Mouse (Mus musculus) lung, embryonic 14.5 days (tissue): ENCODE measurements around the gene T. TPM values are rescaled to one million over a fixed set of nuclear protein-coding genes. Genes with fewer than 3 reads are reported as not detected.

ENCODE experiments used
- ATAC-seq: fragments of 200-750 bp; cut with Nextera tagmentation; 2 replicates; pipeline ENCODE4 v1.8.0; 2017; ENCODE audit warnings: mild to moderate bottlenecking, moderate TSS enrichment, moderate library complexity; ENCODE audit not compliant: insufficient read depth
- DNase-seq: peaks from one replicate; pipeline ENCODE4 v3.0.0-alpha.2; 2015
- H3K27ac ChIP-seq: fragments of 300-500 bp; sonication (generic); 2 replicates; pipeline ENCODE4 v1.5.1; 2014; ENCODE audit warnings: low read depth, mild to moderate bottlenecking, moderate library complexity
- H3K27me3 ChIP-seq: fragments of 300-500 bp; sonication (generic); 2 replicates; pipeline ENCODE4 v1.6.1; 2014; ENCODE audit warnings: low read length, control low read depth; ENCODE audit not compliant: insufficient read depth
- H3K36me3 ChIP-seq: fragments of 300-500 bp; sonication (generic); 2 replicates; pipeline ENCODE4 v1.6.1; 2014; ENCODE audit warnings: control low read depth; ENCODE audit not compliant: insufficient read depth
- H3K4me1 ChIP-seq: fragments of 300-500 bp; sonication (generic); 2 replicates; pipeline ENCODE4 v1.6.1; 2014; ENCODE audit warnings: antibody characterized with exemption, control low read depth; ENCODE audit not compliant: insufficient read depth
- H3K4me2 ChIP-seq: fragments of 300-500 bp; sonication (generic); 2 replicates; pipeline ENCODE4 v1.6.1; 2014; ENCODE audit warnings: mild to moderate bottlenecking
- H3K4me3 ChIP-seq: fragments of 300-500 bp; sonication (generic); 2 replicates; pipeline ENCODE4 v1.5.1; 2014; ENCODE audit warnings: low read depth, low read length
- H3K9ac ChIP-seq: fragments of 300-500 bp; sonication (generic); 2 replicates; pipeline ENCODE4 v1.6.1; 2014
- H3K9me3 ChIP-seq: fragments of 300-500 bp; sonication (generic); 2 replicates; pipeline ENCODE4 v1.6.1; 2016; ENCODE audit warnings: low read depth, low read length, control low read depth
- CTCF ChIP-seq: IDR thresholded peaks from 2 replicates; pipeline ENCODE4 v1.5.1; 2016; ENCODE audit warnings: antibody characterized with exemption, low read depth
- WGBS: fragments of 180-500 bp; shearing (Covaris S2); extraction: QIAGEN DNeasy Blood & Tissue Kit; methylation state at CpG from one replicate; pipeline ENCODE4 v1.1.7; 2014; 5-methylcytosine and 5-hydroxymethylcytosine counted together
- polyA plus RNA-seq: library from polyadenylated mRNA; unstranded; fragments of >200 nt; fragmentation: Nextera tagmentation; extraction: Ambion mirVana; gene quantifications from 2 replicates; pipeline ENCODE4 v1.2.1, GENCODE M21; 2014

Gene T
- polyA plus RNA-seq, 1 experiment from 2014 or later = 0.34 TPM

- H3K4me3 ChIP-seq = no peak overlapping the region
- 64% methylated on average over 10 of the region's 10 CpGs for WGBS
- no peaks in the 10 kb centered on the region for H3K9me3 ChIP-seq
- no peak overlapping the region for H3K9ac ChIP-seq
- TF ChIP-seq CTCF = no peak
- no peaks in the 10 kb centered on the region for H3K36me3 ChIP-seq
- H3K4me1 ChIP-seq = no peaks in the 10 kb centered on the region
- H3K27ac ChIP-seq = no peak overlapping the region
- ATAC-seq (no peak), DNase-seq (no peak)
- H3K27me3 ChIP-seq = no peaks in the 10 kb centered on the region
- no peak overlapping the region for H3K4me2 ChIP-seq
Measured at GRCm38 (mm10) chr17:8481797-8482196, 47.6 kb downstream of the T start.

GRCm38 (mm10) chr17:8482876-8483275, 48.7 kb downstream of the T start:
- Histone ChIP-seq H3K9me3 (no peaks in the 10 kb centered on the region), H3K4me2 (no peak overlapping the region), H3K36me3 (no peaks in the 10 kb centered on the region), H3K27me3 (no peaks in the 10 kb centered on the region), H3K9ac (no peak overlapping the region), H3K4me3 (no peak overlapping the region), H3K27ac (no peak overlapping the region), H3K4me1 (no peaks in the 10 kb centered on the region)
- TF ChIP-seq CTCF = no peak
- WGBS = 71% methylated on average over 7 of the region's 7 CpGs
- DNase-seq (no peak), ATAC-seq (no peak)

DNA sequence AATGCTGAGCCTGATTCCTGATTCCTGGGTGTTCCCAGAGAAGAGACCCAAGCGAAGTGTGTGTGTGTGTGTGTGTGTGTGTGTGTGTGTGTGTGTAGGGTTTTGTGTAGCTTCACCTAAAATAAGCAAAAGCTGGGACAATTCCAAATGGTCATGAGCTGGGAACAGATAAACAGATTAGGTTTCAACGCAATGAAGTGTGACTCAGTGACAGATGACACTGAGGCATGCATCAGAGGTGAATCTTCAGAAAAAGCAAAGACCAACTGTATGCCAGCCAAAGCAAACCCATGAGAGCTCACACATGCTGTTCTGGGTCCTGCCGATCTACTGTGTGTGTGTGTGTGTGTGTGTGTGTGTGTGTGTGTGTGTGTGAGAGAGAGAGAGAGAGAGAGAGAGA, 50.0 kb downstream of the T start:
- H3K27me3 ChIP-seq = no peaks in the 10 kb centered on the region
- no peak overlapping the region for H3K4me3 ChIP-seq
- H3K9me3 ChIP-seq = no peaks in the 10 kb centered on the region
- no peak overlapping the region for H3K9ac ChIP-seq
- WGBS = 31% methylated on average over 3 of the region's 3 CpGs
- no peaks in the 10 kb centered on the region for H3K36me3 ChIP-seq
- no peak overlapping the region for H3K27ac ChIP-seq
- H3K4me1 ChIP-seq = no peaks in the 10 kb centered on the region
- H3K4me2 ChIP-seq = no peak overlapping the region
- no peak for DNase-seq
- no peak for TF ChIP-seq CTCF
- ATAC-seq = no peak

DNA sequence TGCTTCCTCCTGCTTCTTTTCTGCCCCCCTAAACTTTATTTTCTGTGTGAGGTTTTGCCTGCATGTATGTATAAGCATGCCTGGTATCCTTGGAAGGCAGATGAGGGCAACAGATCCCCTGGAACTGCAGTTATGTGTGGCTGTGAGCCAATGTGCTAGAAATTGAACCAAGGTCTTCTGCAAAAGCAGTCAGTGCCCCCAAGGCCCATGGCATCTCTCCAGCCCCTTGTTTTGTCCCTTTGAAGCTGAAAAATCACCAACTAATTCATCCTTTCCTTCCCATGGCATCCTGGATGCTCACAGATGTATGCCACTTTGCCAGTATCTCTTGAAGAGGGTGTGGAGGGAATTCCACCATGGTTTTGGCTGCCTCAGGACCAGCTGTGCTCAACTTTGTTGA, 50.9 kb downstream of the T start:
- no peak for ATAC-seq
- no peak overlapping the region for H3K4me2 ChIP-seq
- no peak for TF ChIP-seq CTCF

DNA sequence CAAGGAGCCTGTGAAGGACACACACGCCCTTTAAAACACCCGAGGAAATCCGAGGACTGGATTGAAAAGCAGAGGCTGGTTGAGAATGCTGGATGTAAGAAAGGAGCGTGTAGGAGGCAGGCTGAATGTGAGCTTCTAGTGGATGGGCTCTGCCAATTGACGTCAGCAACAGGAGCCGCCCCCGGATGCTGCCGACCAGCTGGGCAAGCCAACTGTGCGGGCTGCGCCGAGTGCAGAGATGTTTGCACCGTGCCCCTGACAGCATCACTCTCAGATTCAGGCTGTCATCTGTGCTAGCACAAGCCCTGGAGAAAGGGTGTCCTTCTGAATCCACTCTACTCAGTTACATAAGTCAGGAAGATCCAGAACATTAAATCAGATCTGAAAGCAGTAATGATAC, 53.6 kb downstream of the T start:
- WGBS = 39% methylated on average over 12 of the region's 12 CpGs
- H3K4me2 ChIP-seq = peak overlapping the region; percentile 34
- DNase-seq = peak; percentile 67

More for the DNA sequence above, 50.9 kb downstream of the T start:
- Histone ChIP-seq H3K4me3 (no peak overlapping the region), H3K9ac (no peak overlapping the region), H3K36me3 (no peaks in the 10 kb centered on the region), H3K27ac (no peak overlapping the region), H3K4me1 (no peaks in the 10 kb centered on the region), H3K27me3 (no peaks in the 10 kb centered on the region), H3K9me3 (no peaks in the 10 kb centered on the region)
- DNase-seq = no peak

GRCm38 (mm10) chr17:8490971-8491370, 56.7 kb downstream of the T start:
- H3K4me2 ChIP-seq = no peak overlapping the region
- no peaks in the 10 kb centered on the region for H3K27me3 ChIP-seq
- no peaks in the 10 kb centered on the region for H3K36me3 ChIP-seq
- no peak overlapping the region for H3K27ac ChIP-seq
- H3K4me1 ChIP-seq = no peaks in the 10 kb centered on the region
- H3K4me3 ChIP-seq = no peak overlapping the region
- TF ChIP-seq CTCF = no peak
- H3K9me3 ChIP-seq = no peaks in the 10 kb centered on the region
- H3K9ac ChIP-seq = no peak overlapping the region
- DNase-seq = no peak
- WGBS = 83% methylated on average over 5 of the region's 5 CpGs
- no peak for ATAC-seq

More for the DNA sequence above, 53.6 kb downstream of the T start:
- Histone ChIP-seq H3K4me3 (no peak overlapping the region), H3K27me3 (no peaks in the 10 kb centered on the region), H3K4me1 (no peaks in the 10 kb centered on the region), H3K9ac (no peak overlapping the region), H3K27ac (no peak overlapping the region), H3K36me3 (no peaks in the 10 kb centered on the region), H3K9me3 (no peaks in the 10 kb centered on the region)
- peak; percentile 35; the same call in 1 of the 2 replicates for ATAC-seq
- no peak for TF ChIP-seq CTCF

Other genes with a start within 250 kb of the T start
- not detected in 2 replicates for gene Ccr6, start 198.4 kb upstream of the T start, polyA plus RNA-seq
- gene Mpc1, start 151.5 kb upstream of the T start, polyA plus RNA-seq = 154 and 160 TPM in 2 replicates
- 61.0 and 67.4 TPM in 2 replicates for gene Sft2d1, start 123.3 kb upstream of the T start, polyA plus RNA-seq
- 2.1 and 2.3 TPM in 2 replicates for gene Prr18, start 97.0 kb upstream of the T start, polyA plus RNA-seq
- 0.20 and 0.35 TPM in 2 replicates for gene T2, start 78.4 kb upstream of the T start, polyA plus RNA-seq
- gene Pde10a, start 90.9 kb downstream of the T start, polyA plus RNA-seq = 2.6 and 3.4 TPM in 2 replicates
- gene Gm17087, start 132.5 kb downstream of the T start, polyA plus RNA-seq = not detected in 2 replicates